Mouse (Mus musculus): ENCODE data around the gene Fam178b. TPM values are rescaled to one million over a fixed set of nuclear protein-coding genes. Genes with fewer than 3 reads are reported as not detected.
"Not testable (repeated sequence)": the region's sequence is repeated elsewhere in the genome, so short reads cannot be mapped to it uniquely, and the experiment has no call there.

Gene Fam178b
- total RNA-seq, 2 experiments from 2014 or later, result 1.2 TPM; not detected in 1

DNA sequence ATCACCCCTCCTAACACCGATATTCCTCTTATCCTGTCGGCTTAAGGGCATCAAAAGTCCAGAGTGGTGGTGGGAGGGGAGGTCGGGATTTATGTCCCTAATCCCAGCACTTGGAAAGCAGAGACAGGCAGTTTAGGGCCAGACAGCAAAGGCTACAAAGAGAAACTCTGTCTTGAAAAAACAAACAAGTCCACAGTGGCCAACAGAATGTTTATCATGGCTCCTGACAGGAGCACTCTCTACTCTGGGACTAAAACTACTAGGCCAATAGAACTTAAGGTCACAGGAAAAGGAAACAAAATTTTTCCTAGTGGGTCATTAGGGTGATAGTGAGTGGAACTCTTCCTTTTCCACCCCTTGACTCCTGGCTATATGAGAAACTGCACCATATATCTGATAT, 8.0 kb downstream of the Fam178b start:
- DNase-seq, result no peak
- intact Hi-C loops (cut with DNase I), result no loop called here

DNA sequence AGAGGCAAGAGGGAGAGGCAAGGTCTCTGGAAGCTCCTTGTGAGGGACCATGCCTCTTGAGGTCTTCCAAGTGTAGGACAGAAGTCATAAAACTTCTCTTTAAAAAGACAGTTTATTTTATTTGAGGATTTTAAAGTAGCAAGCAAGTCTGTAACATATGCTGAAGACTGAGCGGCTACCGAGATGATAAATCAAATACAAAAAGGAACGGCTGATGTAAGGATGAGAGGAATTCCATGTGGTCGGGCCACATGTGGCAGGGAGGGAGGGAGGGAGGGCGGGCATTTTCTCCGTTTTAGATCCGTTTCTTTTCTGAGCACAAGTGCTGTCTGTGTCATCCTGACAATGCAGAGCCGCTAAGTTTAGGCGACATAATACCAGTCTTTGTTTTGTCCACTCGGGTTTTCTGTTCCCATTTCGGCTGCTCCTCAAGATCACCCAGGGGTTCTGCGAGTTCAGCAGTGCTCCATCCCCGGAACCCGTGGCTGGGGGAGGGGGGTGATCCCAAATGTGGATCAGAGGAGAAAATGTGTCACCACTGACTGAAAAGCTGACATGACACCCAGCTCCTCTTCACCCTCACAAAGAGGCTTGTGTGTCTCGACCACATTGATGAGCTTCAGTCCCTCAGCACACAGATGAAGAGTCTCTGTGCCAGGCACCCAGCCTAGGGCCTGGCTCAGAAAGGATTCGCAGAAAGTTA, 10.2 kb downstream of the Fam178b start:
- no peak for DNase-seq
- intact Hi-C loops (cut with DNase I), result no loop called here

DNA sequence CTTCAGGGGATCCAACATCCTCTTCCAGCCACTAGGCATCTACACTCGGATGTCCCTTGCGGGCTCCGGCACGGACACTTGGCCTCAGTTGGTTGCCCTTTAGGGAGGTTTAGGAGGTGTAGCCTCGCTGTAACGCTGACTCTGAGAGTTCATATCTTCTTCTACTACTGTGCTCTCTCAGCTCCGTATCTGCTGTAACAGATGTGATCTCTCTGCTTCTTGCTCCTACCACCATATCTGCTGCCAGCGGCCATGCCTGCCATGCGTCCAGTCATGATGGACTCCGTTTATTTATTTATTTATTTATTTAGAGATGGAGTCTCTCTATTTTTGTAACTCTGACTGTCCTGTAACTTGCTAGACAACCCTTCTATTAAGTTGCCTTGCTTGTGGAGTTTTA, 11.7 kb downstream of the Fam178b start:
- intact Hi-C loops (cut with DNase I), result no loop called here
- DNase-seq, result no peak

DNA sequence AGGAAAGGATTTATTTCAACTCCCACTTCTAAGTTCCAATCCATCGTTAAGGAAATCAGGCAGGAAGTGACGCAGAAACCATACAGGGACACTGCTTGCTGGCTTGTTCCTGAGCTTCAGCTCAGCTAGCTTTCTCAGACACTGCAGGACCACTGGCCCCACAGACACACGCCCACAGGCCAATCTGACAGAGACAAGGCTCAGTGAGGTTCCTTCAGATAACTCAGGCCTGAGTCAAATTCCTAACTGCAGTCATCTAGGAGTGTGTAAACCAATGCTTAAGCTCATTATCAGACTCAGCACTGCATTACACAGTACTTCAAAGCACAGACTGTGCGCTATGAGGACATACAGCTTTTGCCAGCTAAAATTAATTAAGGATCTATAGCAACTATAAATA, 12.7 kb downstream of the Fam178b start:
- intact Hi-C loops (cut with DNase I), result no loop called here
- no peak for DNase-seq

DNA sequence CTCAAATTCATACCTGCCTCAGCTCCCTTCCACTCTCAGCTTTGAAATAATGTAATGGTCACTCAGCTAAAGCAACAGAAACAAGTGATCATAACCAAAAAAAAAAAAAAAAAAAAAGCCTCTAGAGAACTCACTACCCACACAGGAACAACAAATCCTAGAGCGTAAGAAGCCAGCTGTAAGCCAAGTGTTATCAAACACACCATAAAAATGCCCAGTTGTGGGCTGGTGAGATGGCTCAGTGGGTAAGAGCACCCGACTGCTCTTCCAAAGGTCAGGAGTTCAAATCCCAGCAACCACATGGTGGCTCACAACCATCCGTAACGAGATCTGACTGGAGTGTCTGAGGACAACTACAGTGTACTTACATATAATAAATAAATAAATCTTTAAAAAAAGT, 15.0 kb downstream of the Fam178b start:
- DNase-seq; intact Hi-C loops (cut with DNase I): not testable (repeated sequence)

DNA sequence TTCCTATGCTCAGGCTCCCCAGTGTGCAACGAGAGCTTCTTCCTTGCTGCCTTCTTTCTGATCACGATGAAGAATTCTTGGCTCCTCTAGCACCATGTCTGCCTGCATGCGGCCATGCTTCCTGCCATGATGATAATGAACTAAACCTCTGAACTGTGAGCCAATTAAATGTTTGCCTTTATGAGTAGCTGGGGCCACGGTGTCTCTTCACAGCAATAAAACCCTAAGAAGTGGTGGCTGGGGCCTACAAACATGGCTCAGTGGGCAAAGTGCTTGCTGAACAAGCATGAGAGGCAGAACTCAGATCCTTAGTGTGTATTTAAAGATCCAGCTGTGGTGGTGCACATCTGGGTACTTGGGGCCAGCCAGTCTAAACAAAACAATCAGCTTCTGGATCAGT, 17.0 kb downstream of the Fam178b start:
- no peak for DNase-seq
- intact Hi-C loops (cut with DNase I), result no loop called here

DNA sequence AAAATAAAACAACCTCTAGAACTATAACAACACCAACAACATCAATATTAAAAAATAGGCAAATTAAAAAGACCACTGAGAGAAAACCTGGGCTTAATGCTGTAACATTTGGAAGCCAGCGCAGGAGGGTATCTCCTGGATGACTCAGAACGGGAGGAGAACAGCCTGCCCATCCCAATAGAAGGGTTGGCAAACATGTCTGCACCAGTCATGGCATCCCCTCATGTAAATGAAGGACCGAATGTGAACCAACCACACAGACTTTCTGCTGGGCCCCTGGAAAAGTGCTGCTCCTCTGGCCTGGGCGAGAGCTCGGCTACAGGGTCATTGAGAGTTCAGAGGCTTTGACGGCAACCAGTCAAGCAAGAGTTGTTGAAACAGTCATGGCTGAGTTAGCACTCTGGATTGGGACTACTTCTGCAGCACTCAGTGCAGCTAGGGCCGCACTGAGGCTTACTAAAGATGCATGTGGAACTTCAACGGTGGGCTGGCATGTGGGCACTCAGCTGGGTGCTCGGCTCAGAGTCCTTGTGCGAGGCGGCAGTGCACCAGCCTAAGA, 17.7 kb downstream of the Fam178b start:
- DNase-seq, result no peak

DNA sequence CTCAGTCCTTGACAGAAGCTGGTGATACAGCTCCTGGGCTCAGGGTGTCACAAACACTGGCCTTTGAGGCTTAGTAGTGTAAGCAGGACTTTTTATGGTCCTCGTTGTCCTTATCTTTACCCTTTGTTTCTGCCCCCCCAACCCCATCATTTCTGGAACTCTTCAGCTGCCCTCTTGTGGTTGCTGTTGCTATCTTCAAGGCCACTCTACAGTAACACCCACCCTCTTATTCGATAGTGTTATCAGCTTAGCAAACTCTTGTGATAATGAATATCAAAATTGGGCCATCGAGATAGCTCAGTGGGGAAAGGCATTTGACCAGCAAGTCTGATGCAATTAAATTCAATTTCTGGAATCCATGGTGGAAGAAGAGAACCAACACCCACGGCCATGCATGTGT, 18.5 kb downstream of the Fam178b start:
- intact Hi-C loops (cut with DNase I), result no loop called here
- DNase-seq, result no peak

More for the DNA sequence above, 17.7 kb downstream of the Fam178b start:
- intact Hi-C loops (cut with DNase I), result no loop called here

DNA sequence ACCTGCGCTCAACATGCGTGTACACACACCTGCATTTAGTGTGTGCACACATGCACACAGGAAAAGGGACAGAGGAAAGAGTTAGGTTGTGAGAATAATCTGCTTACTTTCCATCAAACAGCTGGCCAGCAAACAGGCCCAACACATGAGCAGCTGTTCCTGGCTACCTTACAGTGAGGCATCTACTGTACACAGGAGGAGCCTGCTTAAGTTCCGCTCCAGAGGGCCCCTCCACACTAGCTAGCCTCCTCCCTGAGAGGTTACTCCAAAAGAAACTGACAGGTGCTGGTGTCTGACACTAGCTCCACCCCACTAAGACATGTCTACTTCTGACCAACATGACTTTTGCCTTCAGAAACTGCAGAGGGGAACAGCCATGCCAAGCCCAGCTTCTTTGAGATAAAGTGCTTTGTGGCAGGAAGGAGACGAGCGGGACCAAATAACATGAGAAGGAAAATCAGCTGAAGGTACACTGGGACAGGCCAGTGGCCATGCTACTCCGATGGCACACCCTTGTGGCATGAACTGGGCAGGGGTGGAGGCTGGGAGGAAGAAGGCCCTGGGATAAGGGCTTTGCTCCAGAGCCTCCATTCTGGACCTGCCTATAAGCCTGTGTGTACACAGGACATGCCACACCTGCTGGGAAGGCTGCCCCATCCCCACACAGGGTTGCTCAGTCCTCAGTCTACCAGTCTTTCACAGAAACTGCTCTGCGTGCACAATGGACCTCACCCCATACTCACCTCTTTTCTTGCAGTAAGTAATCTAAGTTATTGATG, 24.2 kb downstream of the Fam178b start:
- intact Hi-C loops (cut with DNase I), result no loop called here
- no peak for DNase-seq

DNA sequence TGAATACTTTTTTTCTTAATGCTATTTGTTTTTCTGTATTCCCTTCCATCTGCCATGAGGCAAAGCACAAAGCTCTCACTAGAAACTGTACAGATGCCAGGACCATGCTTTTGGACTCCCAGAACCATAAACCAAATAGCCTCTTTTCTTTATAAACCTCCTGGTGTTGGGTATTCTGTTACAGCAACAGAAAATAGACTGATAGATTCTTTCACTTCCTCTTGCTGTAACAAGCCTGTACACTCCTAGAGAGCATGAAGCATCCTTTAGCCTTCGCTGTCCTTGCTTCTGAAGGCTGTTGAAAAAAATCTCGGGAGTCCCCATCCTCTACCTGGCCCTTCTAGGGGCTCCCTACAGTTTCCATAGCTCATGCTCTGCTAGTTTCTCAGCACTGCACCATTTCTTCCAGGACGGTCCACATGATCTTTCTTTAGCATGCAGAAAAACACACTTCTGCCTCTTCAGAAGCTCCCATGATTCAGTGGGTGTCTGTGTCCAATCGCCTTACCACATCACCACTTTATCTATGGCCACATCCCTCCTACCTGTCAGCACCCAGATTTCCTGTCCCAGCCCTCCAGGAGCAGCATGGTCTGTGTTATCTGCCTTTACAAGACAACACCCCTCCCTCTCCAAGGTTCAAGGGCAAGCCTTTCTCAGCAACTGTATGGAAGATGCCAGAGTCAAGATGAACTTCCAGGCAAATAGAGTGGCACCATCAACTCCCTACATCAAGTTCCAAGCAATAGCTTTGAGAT, 25.1 kb downstream of the Fam178b start:
- intact Hi-C loops (cut with DNase I), result no loop called here
- no peak for DNase-seq

DNA sequence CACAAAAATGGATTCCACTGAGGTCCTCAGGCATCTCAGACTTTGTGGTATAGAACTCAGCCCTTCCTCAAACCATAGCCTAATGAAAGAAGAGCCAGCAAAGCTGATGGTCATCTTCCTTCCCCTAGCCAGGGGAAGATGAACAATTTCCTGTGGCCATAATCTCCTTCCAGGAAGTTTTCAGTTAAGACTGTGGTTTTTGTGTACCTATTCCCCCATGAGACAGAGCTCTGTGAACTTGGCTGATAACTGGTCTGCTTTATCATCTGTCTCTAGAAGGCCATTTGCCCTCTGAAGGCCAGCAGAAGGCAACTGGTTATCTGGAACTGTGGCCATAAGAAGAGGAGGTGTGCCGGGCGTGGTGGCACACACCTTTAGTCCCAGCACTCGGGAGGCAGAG, 26.8 kb downstream of the Fam178b start:
- intact Hi-C loops (cut with DNase I), result no loop called here
- DNase-seq, result no peak

DNA sequence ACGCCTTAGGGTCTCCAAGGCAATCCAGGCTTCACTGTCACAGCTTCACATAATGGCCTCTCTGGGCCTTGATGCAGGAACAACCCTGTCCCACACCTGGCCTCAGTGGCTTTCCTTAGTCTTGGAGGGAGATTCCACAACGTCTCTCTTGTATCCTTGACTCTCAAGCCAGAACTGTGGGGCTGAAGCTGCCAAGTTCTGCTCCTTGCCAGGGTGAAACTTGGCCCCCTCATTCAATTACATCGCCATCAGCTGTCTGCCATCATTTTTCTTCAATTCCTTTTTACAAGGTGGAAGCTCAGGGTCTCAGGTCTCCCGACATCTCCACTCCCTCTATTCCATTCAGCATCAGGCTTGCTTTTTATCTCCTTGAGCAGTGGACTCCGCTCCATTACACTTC, 27.9 kb downstream of the Fam178b start:
- intact Hi-C loops (cut with DNase I), result no loop called here
- DNase-seq, result no peak

DNA sequence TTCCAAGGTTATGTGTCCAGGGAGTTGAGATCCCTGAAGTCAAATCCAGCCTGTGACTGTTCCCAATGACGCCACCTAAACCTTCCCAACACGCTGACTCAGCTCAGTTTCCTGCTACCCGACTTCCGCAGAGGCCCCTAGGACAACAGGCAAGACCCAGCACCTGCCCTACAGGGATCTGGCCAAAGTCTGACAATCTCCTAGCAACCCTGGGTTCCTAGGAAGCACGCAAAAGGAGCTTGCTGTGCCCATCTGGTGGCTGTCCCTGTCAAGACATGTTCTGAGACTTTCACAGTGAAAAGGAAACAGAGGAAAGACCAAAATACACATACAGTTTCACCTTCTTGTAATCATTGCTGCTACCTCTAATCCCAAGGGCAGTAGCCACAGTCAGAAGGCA, 35.4 kb downstream of the Fam178b start:
- intact Hi-C loops (cut with DNase I), result no loop called here

DNA sequence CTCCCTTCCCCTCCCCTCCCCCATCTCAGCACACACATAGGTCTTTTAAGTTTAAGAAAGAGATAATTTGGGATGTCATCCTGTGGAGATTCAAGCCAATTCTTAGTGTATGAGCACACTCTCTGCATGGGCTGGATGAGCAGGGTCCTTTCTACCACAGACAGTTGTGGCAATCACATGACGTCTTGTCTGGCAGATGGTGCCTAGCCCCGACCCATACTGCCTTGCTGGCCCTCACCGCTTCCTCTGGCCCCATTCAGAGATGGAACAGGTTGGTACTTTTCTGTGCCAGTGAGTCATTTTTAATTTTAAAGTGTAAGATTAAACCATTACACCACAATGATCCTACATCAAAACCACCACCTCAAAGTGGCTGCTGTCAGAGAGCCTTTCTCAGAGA, 36.7 kb downstream of the Fam178b start:
- no peak for DNase-seq
- intact Hi-C loops (cut with DNase I), result no loop called here

More for the DNA sequence above, 35.4 kb downstream of the Fam178b start:
- no peak for DNase-seq

DNA sequence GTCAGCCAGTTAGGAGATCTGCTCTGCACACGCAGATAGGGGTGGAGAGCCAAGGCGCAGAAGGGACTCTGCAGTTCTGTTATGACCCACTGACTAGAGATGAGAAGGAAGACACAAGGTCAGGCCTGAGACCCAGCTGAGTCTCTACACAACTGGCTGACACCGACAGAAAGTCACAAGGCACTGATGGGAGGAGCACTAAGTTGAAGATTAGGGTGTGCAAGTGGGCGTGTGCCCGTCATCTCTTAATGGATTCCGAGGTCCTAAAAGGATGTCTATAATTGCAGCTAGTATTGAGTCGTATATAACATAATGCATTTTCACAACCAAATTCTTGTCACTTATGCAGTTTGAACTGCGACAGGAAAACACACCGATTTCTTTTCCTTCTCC, 38.4 kb downstream of the Fam178b start:
- intact Hi-C loops (cut with DNase I), result no loop called here
- DNase-seq, result no peak

DNA sequence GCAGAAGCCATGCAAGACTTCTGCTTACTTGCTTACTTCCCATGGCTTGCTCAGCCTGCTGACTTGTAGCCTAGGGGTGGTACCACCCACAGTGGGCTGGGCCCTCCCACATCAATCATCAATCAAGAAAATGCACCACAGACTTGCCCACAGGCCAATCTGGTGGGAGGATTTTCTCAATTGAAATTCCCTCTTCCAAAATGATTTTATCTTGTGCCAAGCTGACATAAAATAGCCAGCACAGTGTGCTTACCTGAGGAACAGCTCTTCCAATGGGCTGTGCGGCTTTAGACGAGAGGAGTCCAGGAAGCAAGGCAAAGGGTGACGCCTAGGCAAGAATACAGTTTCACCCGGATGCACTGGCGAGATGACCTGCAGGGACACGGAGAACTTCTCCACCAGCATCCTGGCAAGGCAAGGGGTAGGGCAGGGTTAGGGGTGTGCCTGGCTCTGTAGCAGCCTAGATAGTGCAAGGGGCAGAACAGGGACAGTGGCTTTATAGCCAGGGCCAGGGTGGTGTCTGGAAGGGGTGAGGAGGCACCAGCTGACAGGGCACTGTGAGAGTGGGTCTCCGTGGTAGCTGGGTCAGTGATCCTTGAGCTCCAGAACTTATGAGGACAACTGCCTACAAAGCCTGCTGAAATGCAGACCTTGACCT, 38.9 kb downstream of the Fam178b start:
- no peak for DNase-seq
- intact Hi-C loops (cut with DNase I), result no loop called here

DNA sequence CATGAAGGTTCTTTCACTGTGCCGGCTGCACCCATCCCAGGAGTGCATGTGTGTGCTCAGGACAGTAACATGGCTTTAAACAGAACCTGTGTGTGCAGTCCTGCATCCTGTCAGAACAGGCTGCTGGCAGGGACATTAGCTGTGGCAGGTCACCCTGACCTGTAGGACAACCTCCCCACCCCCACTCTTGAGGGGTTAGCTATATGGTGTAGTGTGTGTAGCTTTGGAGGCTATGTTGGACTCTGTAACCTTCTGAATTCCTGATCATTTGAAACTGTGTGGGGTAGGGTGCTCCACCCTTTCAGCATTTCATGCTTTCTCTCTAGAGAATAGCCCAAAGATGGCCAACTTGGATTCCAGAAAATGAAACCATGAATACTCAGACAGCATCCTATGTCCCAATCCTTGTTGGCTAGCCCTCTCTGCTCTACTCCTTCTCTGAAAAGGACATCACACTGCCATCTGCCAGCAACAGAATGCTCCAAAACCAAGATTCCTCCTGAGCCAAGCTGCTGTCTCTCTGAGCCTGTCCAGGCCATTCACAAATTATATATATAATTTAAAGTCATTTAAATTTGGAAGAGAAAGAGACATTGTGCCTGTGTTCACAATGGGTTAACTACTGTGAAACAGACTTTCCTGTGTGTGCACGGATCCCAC, 47.0 kb downstream of the Fam178b start:
- DNase-seq, result no peak
- intact Hi-C loops (cut with DNase I), result loop anchor here (1.0 kb wide), 1 partner anchor 89 kb away; the partner anchor contains the start of gene Ankrd39

DNA sequence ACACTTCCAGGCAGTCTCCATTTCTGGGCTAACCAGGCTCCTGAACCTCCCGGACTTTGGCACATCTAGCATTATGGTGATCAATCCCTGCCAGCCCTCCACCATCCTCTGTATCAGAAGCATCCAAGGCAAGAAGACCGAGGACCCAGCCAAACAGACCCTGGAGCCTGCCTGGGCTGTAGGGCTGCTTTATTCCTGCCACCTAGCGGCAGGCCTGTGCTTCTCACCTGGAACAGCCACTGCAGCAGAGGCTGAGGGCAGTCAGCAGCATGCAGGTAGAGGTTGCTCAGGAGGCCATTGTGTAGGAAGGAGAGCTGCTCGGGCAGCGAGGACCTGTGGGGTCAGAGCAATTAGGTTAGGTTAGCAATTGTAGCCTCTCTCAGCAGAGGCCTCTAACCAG, 48.0 kb downstream of the Fam178b start:
- intact Hi-C loops (cut with DNase I), result loop anchor here (1.0 kb wide), 1 partner anchor 88 kb away; the partner anchor contains the start of gene Ankrd39
- DNase-seq, result peak; percentile 54 to 55

DNA sequence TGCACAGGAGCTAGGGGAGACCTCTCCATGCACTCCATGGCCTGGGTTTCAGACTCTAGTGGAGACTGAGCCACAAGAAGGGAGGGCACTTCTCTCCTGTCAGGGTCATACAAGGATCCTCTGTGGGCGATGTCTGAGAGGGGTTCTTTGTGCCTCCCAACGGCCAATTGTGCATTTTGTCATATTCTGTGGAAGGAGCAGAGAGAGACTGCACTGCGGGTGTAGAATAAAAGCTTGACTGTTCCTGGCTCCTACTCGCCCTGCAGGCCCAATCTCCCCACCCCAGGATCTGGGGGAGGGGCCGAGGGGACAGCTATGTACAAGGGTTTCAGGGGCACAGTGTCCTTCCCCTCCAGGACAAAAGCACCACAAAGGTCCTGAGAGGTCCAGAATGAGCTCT, 49.1 kb downstream of the Fam178b start:
- intact Hi-C loops (cut with DNase I), result no loop called here

DNA sequence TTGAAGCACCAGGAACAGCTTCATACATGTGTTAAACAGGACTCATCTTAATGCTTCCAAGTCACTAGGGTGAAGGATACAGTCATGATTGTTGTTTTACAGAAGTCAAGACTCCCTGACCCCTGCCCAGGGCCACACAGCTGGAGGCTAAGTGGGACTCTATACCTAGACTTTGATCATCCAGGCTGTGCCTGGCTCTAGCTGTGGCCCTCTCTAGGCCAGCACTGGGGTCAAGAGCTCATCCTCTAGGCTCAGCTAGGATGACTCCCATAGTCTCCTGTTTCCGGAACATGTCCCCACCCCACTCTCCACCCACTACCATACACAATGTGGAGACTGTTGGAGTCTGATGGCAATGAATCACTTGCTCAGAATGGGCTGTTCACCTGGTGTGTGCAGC, 50.1 kb downstream of the Fam178b start:
- no peak for DNase-seq
- intact Hi-C loops (cut with DNase I), result no loop called here

More for the DNA sequence above, 49.1 kb downstream of the Fam178b start:
- DNase-seq, result no peak

All from gastrocnemius, postnatal 36 days (tissue).